Mouse (Mus musculus) thymus, adult 2 months (tissue): Measurements from ENCODE around the gene Map2.

Source experiments
- CTCF ChIP-seq: fragments of 200-500 bp; IDR thresholded peaks from 2 replicates; pipeline ENCODE4 v1.5.1; 2012; ENCODE audit warnings: mild to moderate bottlenecking, control low read depth, low read length, moderate library complexity, borderline replicate concordance; ENCODE audit not compliant: control insufficient read depth, poor library complexity, insufficient read depth; ENCODE audit errors: extremely low read depth
- POLR2A ChIP-seq: fragments of 200-500 bp; IDR thresholded peaks from 2 replicates; pipeline ENCODE4 v1.6.1; 2012; ENCODE audit warnings: mild to moderate bottlenecking, low read length, control low read depth, moderate library complexity; ENCODE audit not compliant: control insufficient read depth, poor library complexity, insufficient read depth; ENCODE audit errors: extremely low read depth

DNA sequence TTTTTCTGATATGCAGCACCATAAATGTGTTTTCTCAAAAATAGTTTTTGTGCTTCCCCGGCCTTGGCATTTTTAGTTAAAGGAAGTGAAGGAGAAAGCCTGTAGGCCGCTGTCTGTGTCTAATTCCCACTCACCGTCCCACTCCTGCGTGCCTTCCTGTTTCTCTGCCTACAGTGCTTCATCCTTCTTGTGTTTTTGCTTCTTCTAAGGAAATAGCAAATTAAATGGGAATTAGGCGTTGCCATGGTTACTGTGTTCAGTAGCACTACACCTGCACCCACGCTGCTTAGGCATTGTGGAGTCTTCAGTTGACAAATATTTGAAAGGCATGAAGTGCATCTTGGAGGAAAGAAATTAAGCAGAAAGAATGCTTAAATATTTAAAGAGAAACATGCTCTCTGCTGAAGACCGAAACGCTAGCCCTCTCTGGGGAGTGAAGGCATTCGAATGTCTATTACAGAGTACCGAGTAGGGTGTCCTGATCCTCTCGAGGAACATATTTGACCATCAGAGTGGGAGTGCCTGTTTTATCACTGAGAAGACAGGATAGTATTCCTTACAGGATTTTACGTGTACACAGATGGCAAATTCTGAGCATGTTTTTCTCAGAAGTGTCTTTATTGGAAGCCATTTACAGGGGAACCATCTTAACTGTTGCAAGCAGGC, 12.1 kb downstream of the Map2 start:
- TF ChIP-seq CTCF (no peak), POLR2A (no peak)
